Mouse (Mus musculus): ENCODE measurements around the gene Hdhd5. TPM values are rescaled to one million over a fixed set of nuclear protein-coding genes. Genes with fewer than 3 reads are reported as not detected.

Gene Hdhd5
- 10 to 100 TPM; 16.6 to 19.2 TPM for total RNA-seq (2023)

DNA sequence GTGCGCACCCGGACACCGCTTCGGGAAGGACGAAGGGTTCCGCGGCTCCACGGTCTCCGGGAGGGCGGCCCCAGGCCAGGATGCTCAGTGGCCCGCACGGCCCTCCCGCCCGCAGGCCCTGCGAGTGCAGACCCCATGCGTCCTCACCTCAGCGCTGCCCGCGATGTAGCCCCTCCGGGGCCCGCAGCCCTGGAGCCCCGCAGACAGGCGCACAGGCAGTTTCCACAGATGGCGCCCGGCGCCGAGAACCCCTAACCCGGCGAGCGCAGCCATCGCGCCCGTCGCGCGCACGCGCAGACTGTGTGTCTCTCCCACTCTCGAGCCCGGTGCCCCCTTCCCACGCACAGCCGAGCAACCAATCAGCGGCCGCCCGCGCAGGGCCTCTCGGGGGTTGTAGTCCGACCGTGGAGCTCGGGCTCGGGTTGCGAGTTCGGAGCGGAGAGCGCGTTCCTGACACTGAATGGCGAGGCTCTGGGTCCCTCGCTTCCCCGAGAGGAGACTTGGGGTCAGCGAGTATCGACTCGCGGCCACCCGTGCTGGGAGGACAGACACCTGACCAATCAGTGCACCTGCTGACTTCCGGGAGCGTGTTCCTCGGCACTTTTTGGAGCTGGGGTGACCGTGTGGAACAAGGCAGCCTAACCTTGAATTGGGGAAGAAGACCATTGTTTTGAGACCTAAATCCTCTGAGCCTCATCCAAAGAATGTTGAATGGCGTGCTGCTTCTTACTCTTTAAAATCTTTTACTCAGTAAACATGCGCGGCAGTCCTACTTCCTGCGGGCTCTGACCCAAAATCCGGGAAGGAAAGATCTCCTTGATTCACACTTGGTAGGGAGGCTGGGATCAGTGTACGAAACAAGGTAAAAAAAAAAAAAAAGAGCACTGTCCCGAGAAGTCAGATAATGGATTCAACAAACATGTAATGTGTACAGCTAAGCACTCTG, at the start of gene Hdhd5:
Hdhd5 (minus strand) TSS at position 300 of the 946 bp plus-strand sequence.

GRCm38 (mm10) chr6:120493374-120494181, 37.5 kb downstream of the Hdhd5 start, which contains the start of gene Tmem121b:
Gene Tmem121b, minus strand, starts transcription at chr6:120493807.

GRCm38 (mm10) chr6:120463086-120463871, 67.8 kb downstream of the Hdhd5 start, which contains the start of gene Il17ra:
Gene Il17ra, plus strand, starts transcription at chr6:120463247.

Other genes with a start within 250 kb of the Hdhd5 start
- gene D330020A13Rik, start 237.0 kb downstream of the Hdhd5 start, total RNA-seq (2023): not detected
- not detected for gene B4galnt3, start 236.8 kb downstream of the Hdhd5 start, total RNA-seq (2023)
- gene Kdm5a, start 167.2 kb downstream of the Hdhd5 start, total RNA-seq (2023): 10 to 100 TPM; 95.9 to 96.7 TPM
- gene Ccdc77, start 166.9 kb downstream of the Hdhd5 start, total RNA-seq (2023): 1 to 10 TPM; 4.8 to 6.7 TPM
- 100 to 1,000 TPM; 413 to 494 TPM for gene Il17ra, start 68.1 kb downstream of the Hdhd5 start, total RNA-seq (2023)
- 1 to 10 TPM; 1.3 to 1.5 TPM for gene Tmem121b, start 37.5 kb downstream of the Hdhd5 start, total RNA-seq (2023)
- under 1 TPM; 0.13 to 0.76 TPM for gene Cecr2, start 135.1 kb upstream of the Hdhd5 start, total RNA-seq (2023)
- not detected for gene Slc25a18, start 242.3 kb upstream of the Hdhd5 start, total RNA-seq (2023)

All from monocyte, adult 59 days (primary cell).